Mouse (Mus musculus) liver, postnatal 0 days (tissue): ENCODE measurements around the gene Gm48552. TPM values are rescaled to one million over a fixed set of nuclear protein-coding genes. Genes with fewer than 3 reads are reported as not detected.
A peak's percentile ranks its signal among the peaks of the same experiment; 100 is the strongest.

Experiments used
- ATAC-seq: fragments of 200-750 bp; cut with Nextera tagmentation; 2 replicates; pipeline ENCODE4 v1.8.0; 2017; ENCODE audit warnings: mild to moderate bottlenecking, moderate library complexity
- DNase-seq: peaks from one replicate; pipeline ENCODE4 v3.0.0-alpha.2; 2016
- H3K27ac ChIP-seq: fragments of 300-500 bp; sonication (generic); 2 replicates; pipeline ENCODE4 v1.5.1; 2014; ENCODE audit warnings: antibody characterized with exemption, moderate library complexity, mild to moderate bottlenecking, low read depth
- H3K27me3 ChIP-seq: fragments of 300-500 bp; sonication (generic); 2 replicates; pipeline ENCODE4 v1.6.1; 2014; ENCODE audit warnings: low read length, control low read depth, mixed read lengths; ENCODE audit not compliant: insufficient read depth
- H3K36me3 ChIP-seq: fragments of 300-500 bp; sonication (generic); replicated peaks from 2 replicates; pipeline ENCODE4 v1.6.1; 2014; ENCODE audit warnings: mild to moderate bottlenecking, control low read depth, low read length, moderate library complexity, mixed read lengths; ENCODE audit not compliant: insufficient read depth
- H3K4me1 ChIP-seq: fragments of 300-500 bp; sonication (generic); 2 replicates; pipeline ENCODE4 v1.6.1; 2014; ENCODE audit warnings: antibody characterized with exemption, mild to moderate bottlenecking, control low read depth; ENCODE audit not compliant: insufficient read depth
- H3K4me2 ChIP-seq: fragments of 300-500 bp; sonication (generic); 2 replicates; pipeline ENCODE4 v1.6.1; 2014; ENCODE audit warnings: low read depth, mild to moderate bottlenecking, low read length, moderate library complexity, mixed read lengths
- H3K4me3 ChIP-seq: fragments of 300-500 bp; sonication (generic); 2 replicates; pipeline ENCODE4 v1.5.1; 2014; ENCODE audit warnings: low read depth, low read length
- H3K9ac ChIP-seq: fragments of 300-500 bp; sonication (generic); replicated peaks from 2 replicates; pipeline ENCODE4 v1.6.1; 2014; ENCODE audit warnings: mild to moderate bottlenecking, moderate library complexity
- H3K9me3 ChIP-seq: fragments of 300-500 bp; sonication (generic); 2 replicates; pipeline ENCODE4 v1.6.1; 2016; ENCODE audit warnings: mild to moderate bottlenecking, control low read depth, low read length, mixed read lengths
- CTCF ChIP-seq: sonication (generic); IDR thresholded peaks from 2 replicates; pipeline ENCODE4 v1.5.1; 2016; ENCODE audit warnings: antibody characterized with exemption, low read depth
- EP300 ChIP-seq: IDR thresholded peaks from 2 replicates; pipeline ENCODE4 v1.6.1; 2016; ENCODE audit warnings: antibody characterized with exemption, low read depth, mild to moderate bottlenecking
- WGBS: fragments of 180-500 bp; shearing (Covaris S2); extraction: QIAGEN DNeasy Blood & Tissue Kit; methylation state at CpG from one replicate; pipeline ENCODE4 v1.1.7; 2014; ENCODE audit not compliant: insufficient replicate concordance; 5-methylcytosine and 5-hydroxymethylcytosine counted together
- polyA plus RNA-seq: library from polyadenylated mRNA; unstranded; fragments of >200 nt; fragmentation: Nextera tagmentation; extraction: Ambion mirVana; gene quantifications from 2 replicates; pipeline ENCODE4 v1.2.1, GENCODE M21; 2015

Gm48552 gene
- polyA plus RNA-seq, 1 experiment from 2014 or later = not detected

- ATAC-seq = peak; percentile 81
- no peaks in the 10 kb centered on the region for H3K9me3 ChIP-seq
- H3K27me3 ChIP-seq = peaks cover 19% of the 10 kb centered on the region
- peaks cover 30% of the 10 kb centered on the region for H3K4me1 ChIP-seq
- 68% methylated on average over 6 of the region's 6 CpGs for WGBS
- H3K9ac ChIP-seq = no peak overlapping the region; the same call in 1 of the 2 replicates
- no peak overlapping the region for H3K4me3 ChIP-seq
- 0 out of 2 replicates have a peak, but pooled peaks cover 2% of the 10 kb centered on the region for H3K36me3 ChIP-seq
- peak; percentile 48 for DNase-seq
- TF ChIP-seq EP300 (no peak), CTCF (no peak)
- no peak overlapping the region for H3K4me2 ChIP-seq
- H3K27ac ChIP-seq = peak overlapping the region; percentile 29; the same call in 1 of the 2 replicates
These were observed 33.4 kb downstream of the Gm48552 start for GRCm38 (mm10) chr10:81422191-81422590.

- H3K4me3 ChIP-seq = no peak overlapping the region
- ATAC-seq = no peak
- peaks cover 29% of the 10 kb centered on the region for H3K4me1 ChIP-seq
- no peak overlapping the region for H3K4me2 ChIP-seq
- WGBS = 74% methylated on average over 3 of the region's 3 CpGs
- no peaks in the 10 kb centered on the region for H3K9me3 ChIP-seq
- H3K36me3 ChIP-seq = 0 out of 2 replicates have a peak, but pooled peaks cover 2% of the 10 kb centered on the region
- no peak for DNase-seq
- H3K9ac ChIP-seq = no peak overlapping the region
- H3K27me3 ChIP-seq = peaks cover 24% of the 10 kb centered on the region
- TF ChIP-seq CTCF = no peak
- TF ChIP-seq EP300 = no peak
- peak overlapping the region; percentile 29; the same call in 1 of the 2 replicates for H3K27ac ChIP-seq
These were observed 33.9 kb downstream of the Gm48552 start for GRCm38 (mm10) chr10:81422661-81423217.

- peaks cover 25% of the 10 kb centered on the region for H3K27me3 ChIP-seq
- peaks cover 26% of the 10 kb centered on the region for H3K4me1 ChIP-seq
- TF ChIP-seq CTCF (no peak), EP300 (no peak)
- no peak overlapping the region for H3K4me3 ChIP-seq
- no peak overlapping the region for H3K4me2 ChIP-seq
- H3K36me3 ChIP-seq = 0 out of 2 replicates have a peak, but pooled peaks cover 2% of the 10 kb centered on the region
- no peak overlapping the region for H3K9ac ChIP-seq
- H3K9me3 ChIP-seq = no peaks in the 10 kb centered on the region
- DNase-seq (no peak), ATAC-seq (no peak)
- WGBS = 58% methylated on average over 4 of the region's 4 CpGs
- H3K27ac ChIP-seq = no peak overlapping the region
These were observed 34.9 kb downstream of the Gm48552 start for GRCm38 (mm10) chr10:81423476-81424245.

- peak; percentile 29 for DNase-seq
- no peak overlapping the region; the same call in 1 of the 2 replicates for H3K27ac ChIP-seq
- H3K9me3 ChIP-seq = no peaks in the 10 kb centered on the region
- 0 out of 2 replicates have a peak overlapping the region, but pooled peaks have one; percentile 22 for H3K4me2 ChIP-seq
- no peak overlapping the region for H3K4me3 ChIP-seq
- ATAC-seq = no peak
- H3K36me3 ChIP-seq = no peaks in the 10 kb centered on the region
- no peak overlapping the region for H3K9ac ChIP-seq
- TF ChIP-seq CTCF (no peak), EP300 (no peak)
- H3K27me3 ChIP-seq = peaks cover 25% of the 10 kb centered on the region
- H3K4me1 ChIP-seq = peaks cover 28% of the 10 kb centered on the region
- 34% methylated on average over 23 of the region's 25 CpGs for WGBS
These were observed 35.6 kb downstream of the Gm48552 start for GRCm38 (mm10) chr10:81424246-81425051.

GRCm38 (mm10) chr10:81425236-81425850 lies 36.5 kb downstream of the Gm48552 start:
- Histone ChIP-seq H3K9me3 (no peaks in the 10 kb centered on the region), H3K9ac (peak overlapping the region; percentile 16; the same call in 1 of the 2 replicates), H3K27ac (no peak overlapping the region), H3K27me3 (peaks cover 25% of the 10 kb centered on the region), H3K4me1 (peaks cover 33% of the 10 kb centered on the region), H3K36me3 (no peaks in the 10 kb centered on the region), H3K4me3 (no peak overlapping the region), H3K4me2 (peak overlapping the region; percentile 78)
- WGBS = 59% methylated on average over 10 of the region's 10 CpGs
- TF ChIP-seq EP300 (no peak), CTCF (no peak)
- DNase-seq (peak; percentile 15), ATAC-seq (no peak)
